Mouse (Mus musculus) urinary bladder, postnatal 10 days (tissue): ENCODE data around the gene Slc25a3.

ENCODE experiments used
- DNase-seq: peaks from one replicate; pipeline ENCODE4 v3.0.0; 2022; ENCODE audit warnings: low spot score

Gene Slc25a3

GRCm38 (mm10) chr10:91142654-91143191, 18.9 kb upstream of the Slc25a3 start:
- DNase-seq: no peak

GRCm38 (mm10) chr10:91141564-91141963, 17.7 kb upstream of the Slc25a3 start:
- no peak for DNase-seq

DNA sequence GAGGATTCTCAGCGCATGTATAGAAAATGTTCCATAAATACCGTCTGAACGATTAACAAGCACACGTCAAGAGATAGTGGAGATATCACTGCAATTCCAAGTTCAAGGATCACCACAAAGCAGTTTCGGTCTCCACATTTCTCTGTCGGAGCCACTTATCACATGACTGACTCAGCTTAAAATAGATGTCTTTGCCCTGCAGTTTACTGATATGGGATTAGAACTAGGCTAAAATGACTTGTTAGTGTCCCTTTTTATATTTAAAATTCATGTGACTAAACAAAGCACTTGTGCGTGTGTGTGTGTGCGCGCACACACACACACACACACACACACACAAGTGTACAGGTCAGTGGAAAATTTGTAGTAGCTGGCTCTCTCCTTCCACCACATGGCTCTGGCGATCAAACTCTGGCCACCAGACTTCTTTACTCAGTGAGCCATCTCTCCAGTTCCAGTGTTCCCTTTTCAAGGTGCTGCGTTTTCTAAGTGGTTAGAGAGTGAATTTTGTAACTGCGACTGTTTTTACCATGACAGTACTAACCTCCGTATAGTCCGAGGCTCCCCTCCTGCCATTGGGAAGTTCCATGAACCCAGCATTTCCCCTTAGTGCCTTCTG, 15.4 kb upstream of the Slc25a3 start:
- DNase-seq: no peak

DNA sequence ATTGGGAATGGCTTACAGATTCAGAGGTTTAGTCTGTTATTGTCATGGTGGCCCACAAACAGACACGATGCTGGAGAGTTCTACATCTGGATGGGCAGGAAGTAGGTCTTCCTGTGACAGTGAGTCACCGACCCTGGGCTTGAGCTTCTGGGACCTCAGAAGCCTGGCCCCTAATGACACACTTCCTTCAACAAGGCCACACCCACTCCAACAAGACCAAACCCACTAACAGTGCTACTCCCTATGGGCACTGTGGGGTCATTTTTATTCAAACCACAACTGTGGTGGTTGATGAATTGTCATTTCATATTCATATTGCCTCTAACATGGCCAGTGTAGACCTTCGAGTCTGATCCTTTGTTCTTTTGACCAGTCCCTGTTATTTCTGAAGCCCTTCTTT, 14.5 kb upstream of the Slc25a3 start:
- no peak for DNase-seq

- DNase-seq: no peak
Observed at GRCm38 (mm10) chr10:91137400-91137799, 13.5 kb upstream of the Slc25a3 start.

- no peak for DNase-seq
Observed at GRCm38 (mm10) chr10:91135302-91135972, 11.6 kb upstream of the Slc25a3 start.

GRCm38 (mm10) chr10:91131565-91131964, 7.7 kb upstream of the Slc25a3 start:
- DNase-seq: no peak

DNA sequence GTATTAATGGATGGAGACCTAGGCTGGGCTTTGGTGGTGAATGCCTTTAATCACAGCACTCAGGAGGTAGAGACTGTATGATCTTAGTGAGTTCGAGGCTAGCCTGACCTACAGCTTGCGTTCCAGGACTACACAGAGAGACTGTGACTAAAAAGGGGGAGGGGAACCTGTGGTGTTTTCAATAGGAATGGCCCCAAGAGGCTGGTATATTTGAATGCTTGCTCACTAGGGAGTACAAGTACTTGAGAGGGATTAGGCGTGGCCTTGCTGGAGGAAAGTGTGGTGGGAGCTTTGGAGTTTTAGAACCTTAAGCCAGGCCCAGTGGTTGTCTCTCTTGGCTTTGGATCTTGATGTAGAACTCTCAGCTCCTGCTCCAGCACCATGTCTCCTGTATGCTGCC, 6.9 kb upstream of the Slc25a3 start:
- DNase-seq: no peak

DNA sequence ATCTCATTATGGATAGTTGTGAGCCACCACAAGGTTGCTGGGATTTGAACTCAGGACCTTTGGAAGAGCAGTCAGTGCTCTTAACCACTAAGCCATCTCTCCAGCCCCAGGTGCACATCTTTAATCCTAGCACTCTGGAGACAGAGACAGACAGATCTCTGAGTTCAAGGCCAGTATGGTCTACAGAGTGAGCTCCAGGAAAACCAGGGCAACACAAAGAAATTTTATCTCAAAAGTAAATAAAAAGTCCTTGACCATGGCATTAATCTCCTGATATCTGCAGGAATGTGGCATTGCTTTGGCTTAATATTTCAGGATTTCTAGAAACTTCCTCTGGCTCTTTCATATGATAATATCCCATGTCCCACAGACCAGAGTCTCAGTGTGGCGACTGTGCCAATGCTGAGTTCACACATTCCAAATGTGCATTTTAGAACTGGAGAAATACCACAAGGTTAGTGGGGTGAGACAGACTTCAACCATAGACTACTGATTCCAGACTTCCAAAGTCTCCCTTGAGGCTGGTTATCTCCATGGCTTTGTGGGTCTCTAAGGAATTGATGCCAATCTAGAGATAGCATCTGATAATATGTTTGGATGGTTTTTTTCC, 4.8 kb upstream of the Slc25a3 start:
- DNase-seq: no peak

GRCm38 (mm10) chr10:91127395-91127794, 3.5 kb upstream of the Slc25a3 start:
- DNase-seq: no peak

GRCm38 (mm10) chr10:91126618-91127355, 2.9 kb upstream of the Slc25a3 start:
- no peak for DNase-seq

DNA sequence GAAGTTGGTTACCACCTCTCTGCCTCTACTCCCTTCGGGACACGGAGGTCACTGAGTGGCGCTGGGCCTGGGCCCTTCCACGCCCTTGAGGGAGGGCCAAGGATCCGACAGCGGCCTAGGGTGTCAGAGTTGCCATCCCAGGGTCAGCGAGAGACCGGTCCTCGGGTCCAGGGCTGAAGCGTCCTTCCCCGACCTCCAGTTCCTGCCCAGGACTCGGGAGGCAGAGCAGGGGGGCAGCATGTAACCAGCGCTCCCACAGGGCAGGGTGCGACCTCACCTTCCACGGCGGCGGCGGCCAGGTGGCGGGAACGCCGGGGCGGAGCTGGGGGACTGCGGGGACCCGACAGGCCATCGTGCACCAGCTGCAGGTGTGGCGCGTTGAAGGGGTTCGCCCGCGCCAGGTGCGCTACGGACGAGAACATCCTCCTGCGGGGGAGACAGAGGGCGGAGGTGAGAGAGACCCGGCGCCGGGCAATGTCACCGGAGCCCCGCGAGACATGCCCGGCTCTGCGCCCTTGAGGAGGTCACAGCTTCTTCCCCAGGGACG, 505 bp downstream of the Slc25a3 start:
- DNase-seq: peak; percentile 21

DNA sequence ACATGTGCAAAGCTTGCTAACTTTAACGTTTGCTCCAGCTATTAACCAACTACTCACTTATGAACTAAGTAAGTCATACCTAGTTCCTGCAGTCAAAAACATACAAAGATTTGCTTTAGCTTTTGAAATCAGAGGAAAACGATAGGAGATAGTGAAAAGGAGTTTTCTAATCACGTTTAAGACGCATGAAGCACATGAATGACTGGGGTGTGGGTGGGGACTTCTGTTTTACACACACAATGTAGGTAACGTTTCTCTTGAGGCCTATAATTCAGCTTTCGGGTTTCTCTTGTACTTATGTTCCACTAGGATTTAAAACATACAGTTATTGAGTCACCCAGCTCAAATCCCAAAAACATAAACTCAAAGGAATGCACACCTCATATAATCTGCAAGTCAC, 1.2 kb downstream of the Slc25a3 start:
- DNase-seq: no peak

- DNase-seq: no peak
Observed at GRCm38 (mm10) chr10:91116958-91117357, 6.9 kb downstream of the Slc25a3 start.

DNA sequence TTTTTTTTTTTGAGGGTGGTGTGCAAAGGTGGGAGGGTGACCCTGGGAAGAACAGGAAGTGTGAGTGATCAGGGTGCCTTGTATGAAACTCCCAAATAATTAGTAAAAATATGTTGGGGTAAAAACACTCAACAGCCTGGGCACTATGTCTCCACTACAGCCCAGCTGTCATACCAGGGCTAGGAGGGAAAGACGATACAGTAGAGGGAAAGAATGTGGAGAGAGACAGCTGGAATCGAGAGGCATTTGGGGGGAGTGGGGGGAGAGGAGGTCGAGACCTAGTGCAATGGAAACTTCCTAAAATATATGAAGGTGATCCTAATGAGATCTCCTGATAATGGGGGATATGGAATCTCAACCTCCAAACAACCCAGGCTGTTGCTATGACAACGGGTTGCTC, 14.0 kb downstream of the Slc25a3 start:
- no peak for DNase-seq

DNA sequence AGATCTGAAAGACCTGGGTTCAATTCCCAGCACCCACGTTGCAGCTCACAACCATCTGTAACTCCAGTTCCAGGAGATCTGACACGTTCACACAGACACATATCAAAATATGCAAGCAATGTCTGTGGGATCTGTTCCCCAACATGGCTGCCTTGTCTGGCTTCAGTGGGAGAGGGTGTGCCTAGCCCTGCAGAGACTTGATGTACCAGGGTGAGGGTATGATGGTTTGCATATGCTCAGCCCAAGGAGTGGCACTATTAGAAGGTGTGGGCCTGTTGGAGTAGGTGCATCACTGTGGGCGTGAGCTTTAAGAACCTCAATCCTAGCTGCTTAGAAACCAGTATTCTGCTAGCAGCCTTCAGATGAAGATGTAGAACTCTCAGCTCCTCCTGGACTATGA, 17.9 kb downstream of the Slc25a3 start:
- DNase-seq: no peak

GRCm38 (mm10) chr10:91102799-91103590, 20.9 kb downstream of the Slc25a3 start:
- DNase-seq: no peak

DNA sequence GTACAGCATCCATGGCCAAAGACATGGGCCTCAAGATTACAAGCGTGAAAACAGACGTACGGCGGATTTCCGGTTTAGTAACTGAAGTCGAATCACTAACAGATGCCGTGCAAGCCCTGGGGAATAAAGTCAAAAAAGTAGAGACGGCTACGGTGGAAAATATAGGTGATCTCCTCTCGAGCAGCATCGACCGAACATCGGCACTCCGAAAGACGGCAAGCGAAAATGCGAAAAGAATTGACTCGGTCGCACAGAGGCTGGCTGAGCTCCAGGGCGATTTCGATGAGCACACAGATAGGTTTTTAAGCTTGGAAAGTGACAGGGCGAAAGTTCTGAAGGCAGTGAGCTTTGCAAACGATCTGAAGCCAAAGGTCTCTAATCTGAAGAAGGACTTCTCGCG, 21.9 kb downstream of the Slc25a3 start:
- no peak for DNase-seq

- no peak for DNase-seq
Observed at GRCm38 (mm10) chr10:91100101-91100500, 23.8 kb downstream of the Slc25a3 start.

GRCm38 (mm10) chr10:91098056-91098455, 25.8 kb downstream of the Slc25a3 start:
- DNase-seq: no peak
